ENCODE assay signal across 8 mouse cellular contexts in genomic region chr9:123529392-123530157, GRCm38 (mm10). TPM values are rescaled to one million over a fixed set of nuclear protein-coding genes. Genes with fewer than 3 reads are reported as not detected.
DNase-seq lines count a peak whose midpoint lies in the region; ATAC-seq and TF ChIP-seq lines count a peak whose summit lies in the region.

Gene Sacm1l (plus strand): TSS chr9:123529759.

- peak within 1 kb of the TSS; percentile 91 for H3K9ac ChIP-seq in hindbrain, postnatal 0 days (replicated peaks; ENCODE audit: low read length)

- no peaks in the 10 kb centered on the region for H3K27me3 ChIP-seq in hindbrain, postnatal 0 days (ENCODE audit: insufficient read depth, low read length)

- peak; percentile 99 for DNase-seq in ZHBTc4 (ENCODE audit: low read depth, low spot score)
- DNase-seq in gastrocnemius, adult 2 months = peak; percentile 100
- DNase-seq in hindbrain, postnatal 0 days (ENCODE audit: low spot score) = peak; percentile 100
- DNase-seq in left cerebral cortex, adult 2 months (ENCODE audit: extremely low spot score in 1 of 2, low spot score in 2 of 2) = peak; percentile 97 to 99
- peak; percentile 98 for DNase-seq in right cerebral cortex, adult 2 months (ENCODE audit: low spot score in 2 of 2)
- peak; percentile 99 for DNase-seq in urinary bladder, postnatal 14 days (ENCODE audit: low spot score)

- H3K9me3 ChIP-seq in hindbrain, postnatal 0 days (ENCODE audit: low read length) = no peaks in the 10 kb centered on the region

- H3K4me2 ChIP-seq in hindbrain, postnatal 0 days (ENCODE audit: low read depth, low read length) = peak within 1 kb of the TSS; percentile 69

- intact Hi-C loops in gastrocnemius, adult 2 months (cut with DNase I) = loop anchor here (10.0 kb wide), 1 partner anchor 165 kb away; the partner anchor contains the start of gene Lars2
- intact Hi-C loops in left cerebral cortex, adult 2 months (cut with DNase I) = loop anchor here (2.0 kb wide), 1 partner anchor 269 kb away; the partner anchor contains the start of gene Tmem158

- peak within 1 kb of the TSS; percentile 93 for H3K27ac ChIP-seq in gastrocnemius, adult 2 months
- peak within 1 kb of the TSS; percentile 96 for H3K27ac ChIP-seq in hindbrain, postnatal 0 days
- peak within 1 kb of the TSS; percentile 89 for H3K27ac ChIP-seq in left cerebral cortex, adult 2 months

- ATAC-seq in common myeloid progenitor, adult 5-6 weeks (replicated peaks; ENCODE audit: low read depth, poor library complexity, severe bottlenecking) = peak; percentile 94
- peak; percentile 99 for ATAC-seq in hindbrain, postnatal 0 days
- peak; percentile 86 for ATAC-seq in megakaryocyte, adult 5-6 weeks (ENCODE audit: poor library complexity, severe bottlenecking)

- peaks cover 12% of the 10 kb centered on the region for H3K4me1 ChIP-seq in hindbrain, postnatal 0 days (ENCODE audit: insufficient read depth, low read length)

- peak within 1 kb of the TSS; percentile 98 for H3K4me3 ChIP-seq in gastrocnemius, adult 2 months
- peak within 1 kb of the TSS; percentile 83 for H3K4me3 ChIP-seq in hindbrain, postnatal 0 days (ENCODE audit: low read length)
- H3K4me3 ChIP-seq in left cerebral cortex, adult 2 months = peak within 1 kb of the TSS; percentile 85

- no peaks in the 10 kb centered on the region for H3K36me3 ChIP-seq in hindbrain, postnatal 0 days (ENCODE audit: insufficient read depth, low read length)

- under 1% methylated on average over 72 of the region's 79 CpGs for WGBS in hindbrain, postnatal 0 days

- TF ChIP-seq CTCF in gastrocnemius, adult 2 months (IDR thresholded peaks at IDR 0.05) = no peak
- no peak for TF ChIP-seq CTCF in hindbrain, postnatal 0 days (IDR thresholded peaks at IDR 0.05; ENCODE audit: low read depth)
- no peak for TF ChIP-seq CTCF in left cerebral cortex, adult 2 months (IDR thresholded peaks at IDR 0.05)

RNA-seq across cellular contexts. Expression of gene Sacm1l, which starts in this region (rescaled TPM):
- total RNA-seq in common myeloid progenitor, adult 5-6 weeks (2017) = 45.9 and 53.1 TPM in 2 replicates
- total RNA-seq in gastrocnemius, adult 2 months (2021) = 10 to 100 TPM; 19.8 to 22.9 TPM
- total RNA-seq in hindbrain, postnatal 0 days (2014; rRNA removed) = 24.8 and 32.2 TPM in 2 replicates
- polyA plus RNA-seq in hindbrain, postnatal 0 days (2015; fragmentation: Nextera tagmentation; extraction: Ambion mirVana) = 37.1 and 39.7 TPM in 2 replicates
- total RNA-seq in left cerebral cortex, adult 2 months (2021) = 10 to 100 TPM; 62.2 to 62.3 TPM
- 38.9 and 41.4 TPM in 2 replicates for total RNA-seq in megakaryocyte, adult 5-6 weeks (2015)
- 46.1 and 49.5 TPM in 2 replicates for total RNA-seq in megakaryocyte, adult 5-6 weeks (2017)

Comparison
In these comparisons a context has a peak if more than half of its experiments do, and no peak if none do; other contexts are left out.
1. Peak in every context shown above with its lines: DNase-seq, ATAC-seq, H3K4me3 ChIP-seq and H3K27ac ChIP-seq.